Mouse (Mus musculus) CD4-positive, CD25-positive, alpha-beta regulatory T cell, adult 4 months (primary cell): ENCODE results near the gene Slc4a1ap. TPM values are rescaled to one million over a fixed set of nuclear protein-coding genes. Genes with fewer than 3 reads are reported as not detected.
"Not testable (repeated sequence)": the region's sequence is repeated elsewhere in the genome, so short reads cannot be mapped to it uniquely, and the experiment has no call there.

Experiments used
- ATAC-seq: one replicate; pipeline ENCODE4 v1.8.0; 2017
- polyA plus RNA-seq, 2 experiments: library from polyadenylated mRNA; unstranded; fragments of 100-300 nt; shearing (Covaris generic); gene quantifications; one replicate each; pipeline ENCODE4 v1.2.1; 2017

The Slc4a1ap gene
- 10 to 100 TPM; 21.8 to 31.2 TPM for polyA plus RNA-seq

DNA sequence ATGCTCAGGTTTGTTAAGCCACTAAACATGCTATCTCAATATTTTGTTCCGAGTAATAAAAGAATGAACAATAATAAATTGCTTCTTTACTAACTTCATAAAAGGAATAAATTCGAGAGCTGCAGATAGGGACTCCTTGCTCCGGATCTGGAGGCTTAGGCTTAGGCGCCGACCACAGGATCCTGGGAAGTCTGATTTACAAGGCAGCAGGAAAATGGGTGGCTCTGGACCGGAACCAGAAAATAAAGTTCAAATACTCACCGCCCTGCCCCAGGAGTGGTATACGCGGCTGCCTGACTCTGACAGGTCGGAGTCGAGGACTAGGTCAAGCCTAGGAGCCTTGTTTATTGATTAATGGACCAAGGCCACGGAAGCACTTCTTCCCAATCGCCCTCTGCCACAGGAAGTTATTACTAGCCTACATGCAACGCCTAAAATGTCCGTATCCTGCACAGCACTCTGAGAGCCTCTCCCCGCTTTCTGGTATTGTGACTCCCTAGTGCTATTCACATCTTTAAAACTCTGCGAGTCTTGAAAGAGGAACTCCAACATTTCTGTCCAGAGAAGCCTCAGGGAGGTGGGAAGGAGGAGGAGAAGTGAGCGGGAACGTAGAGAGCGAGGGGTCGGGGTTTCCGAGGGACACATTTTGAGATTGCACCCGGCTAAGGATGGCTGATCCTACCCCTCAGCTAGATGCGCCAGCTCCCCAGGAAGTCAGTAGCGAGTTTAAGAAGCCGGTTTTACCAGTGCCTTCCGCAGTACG is at the start of gene Slc4a1ap:
Gene Slc4a1ap, plus strand, starts transcription at position 642 of the 763 bp plus-strand sequence.
- peak; percentile 81 for ATAC-seq

GRCm38 (mm10) chr5:31480536-31480935 is 46.3 kb upstream of the Slc4a1ap start:
- no peak for ATAC-seq

- ATAC-seq, result no peak
Observed at GRCm38 (mm10) chr5:31485440-31485839, 41.4 kb upstream of the Slc4a1ap start, which contains the start of gene 4930548H24Rik. TSS of gene 4930548H24Rik (plus strand) at chr5:31485740.

DNA sequence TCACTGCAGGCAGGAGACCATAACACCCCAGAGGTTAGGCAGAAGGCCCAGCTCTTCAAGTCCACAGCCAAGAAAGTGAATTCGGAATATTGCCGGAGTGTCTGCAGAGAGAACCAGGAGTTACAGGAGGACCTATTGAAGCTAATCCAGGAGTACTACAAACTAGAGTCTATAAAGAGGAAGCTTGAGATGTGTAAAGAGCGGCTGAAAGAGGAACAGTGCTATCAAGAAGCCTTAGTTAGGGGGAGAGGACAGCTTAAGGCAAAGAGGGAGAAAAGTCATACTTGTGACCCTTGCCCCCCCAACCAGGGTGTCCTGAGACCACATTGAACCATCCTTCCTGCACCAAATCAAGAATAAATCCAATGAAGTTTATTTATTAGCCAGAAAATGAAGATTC is 38.9 kb upstream of the Slc4a1ap start:
- no peak for ATAC-seq

DNA sequence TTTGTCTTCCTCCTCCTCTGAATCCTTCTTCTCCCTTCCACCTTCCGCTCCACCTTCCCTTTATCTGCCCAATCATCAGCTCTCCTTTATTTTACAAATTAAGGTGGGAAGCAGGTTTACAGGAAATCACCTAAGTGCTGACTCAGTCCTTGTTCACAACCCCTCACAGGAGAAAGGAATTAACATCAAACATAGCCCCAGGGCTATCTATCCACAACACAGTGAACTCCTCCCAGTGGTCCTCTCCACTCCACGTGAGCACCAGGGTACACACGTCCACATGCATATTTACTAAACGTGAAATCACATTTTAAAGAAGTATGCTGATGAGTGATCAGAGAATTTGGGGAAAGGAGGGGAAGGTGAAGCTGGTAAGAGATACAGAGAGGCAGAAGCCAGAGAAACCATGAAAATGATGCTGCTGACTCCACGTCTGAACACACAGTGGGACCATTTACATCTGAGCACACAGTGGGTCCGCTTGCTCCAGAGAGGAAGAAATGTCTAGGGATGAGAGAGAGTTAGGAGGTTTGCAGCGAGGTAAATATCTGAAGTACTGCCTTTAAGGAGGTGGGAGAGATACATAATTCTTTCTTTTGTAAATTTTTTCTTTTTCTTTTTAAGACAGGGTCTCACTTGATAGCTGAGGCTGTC is 37.6 kb upstream of the Slc4a1ap start:
- ATAC-seq, result no peak

DNA sequence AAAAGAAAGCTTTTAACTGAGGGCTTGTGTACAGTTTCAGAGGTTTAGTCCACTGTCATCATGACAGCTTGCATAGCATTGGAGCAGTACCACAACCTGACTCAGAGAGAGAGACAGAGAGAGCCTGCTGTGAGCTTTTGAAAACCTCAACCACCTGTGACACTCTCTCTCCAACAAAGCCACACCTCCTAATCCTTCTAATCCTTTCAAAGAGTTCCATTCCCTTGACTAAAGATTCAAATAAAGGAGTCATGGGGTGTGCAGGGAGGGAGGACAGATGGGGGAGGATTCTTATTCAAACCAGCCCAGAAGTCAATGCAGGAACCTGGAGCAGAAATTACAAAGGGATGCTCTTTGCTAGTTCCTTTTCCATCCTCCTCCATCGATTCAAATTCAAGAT is 34.8 kb upstream of the Slc4a1ap start:
- ATAC-seq, result no peak

GRCm38 (mm10) chr5:31494513-31495297 is 32.1 kb upstream of the Slc4a1ap start, which contains the start of gene Gpn1:
TSS of gene Gpn1 (plus strand) at chr5:31494741.
- peak; percentile 100 for ATAC-seq

DNA sequence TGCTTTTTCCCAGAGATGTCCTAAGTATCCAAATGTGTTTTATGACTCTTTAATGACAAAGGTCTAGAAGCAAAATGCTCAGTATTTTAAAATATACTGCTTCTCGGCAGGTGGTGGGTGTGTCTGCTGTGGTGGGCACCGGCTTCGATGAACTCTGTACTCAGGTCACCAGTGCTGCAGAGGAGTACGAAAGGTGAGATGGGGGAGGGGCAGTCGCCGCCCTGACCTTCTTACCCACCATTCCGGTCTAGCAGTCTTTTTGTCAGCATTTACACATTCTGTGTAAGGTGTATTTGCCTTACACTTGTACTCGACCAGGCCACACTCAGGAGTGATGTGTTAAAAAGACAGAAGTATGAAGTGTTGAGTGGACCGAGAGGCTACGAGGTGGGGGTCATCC is 22.0 kb upstream of the Slc4a1ap start:
- no peak for ATAC-seq

GRCm38 (mm10) chr5:31512481-31512880 is 14.3 kb upstream of the Slc4a1ap start:
- no peak for ATAC-seq

- ATAC-seq, result peak; percentile 94
Observed at GRCm38 (mm10) chr5:31520556-31520955, 6.2 kb upstream of the Slc4a1ap start.

DNA sequence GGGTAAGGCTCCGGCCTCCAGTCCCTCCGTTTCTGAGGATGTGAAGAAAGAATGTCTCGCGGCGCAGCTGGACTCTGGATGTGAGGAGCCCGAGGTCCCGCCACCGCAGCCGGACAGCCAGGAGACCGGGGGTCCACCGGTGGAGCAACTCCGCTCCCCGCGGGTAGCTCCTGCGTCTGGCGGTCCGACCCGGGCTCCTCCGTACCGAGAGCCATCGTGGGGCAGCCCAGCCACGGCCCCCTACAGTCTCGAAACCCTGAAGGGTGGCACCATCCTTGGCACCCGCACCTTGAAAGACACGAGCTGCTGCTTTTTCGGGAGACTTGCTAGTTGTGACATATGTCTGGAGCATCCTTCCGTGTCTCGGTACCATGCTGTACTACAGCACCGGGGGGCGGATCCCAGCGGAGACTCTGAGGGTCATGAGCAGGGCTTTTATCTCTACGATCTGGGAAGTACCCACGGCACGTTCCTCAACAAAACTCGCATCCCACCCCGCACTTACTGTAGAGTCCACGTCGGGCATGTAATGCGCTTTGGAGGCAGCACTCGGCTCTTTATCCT is 404 bp downstream of the Slc4a1ap start:
- ATAC-seq, result peak; percentile 17

DNA sequence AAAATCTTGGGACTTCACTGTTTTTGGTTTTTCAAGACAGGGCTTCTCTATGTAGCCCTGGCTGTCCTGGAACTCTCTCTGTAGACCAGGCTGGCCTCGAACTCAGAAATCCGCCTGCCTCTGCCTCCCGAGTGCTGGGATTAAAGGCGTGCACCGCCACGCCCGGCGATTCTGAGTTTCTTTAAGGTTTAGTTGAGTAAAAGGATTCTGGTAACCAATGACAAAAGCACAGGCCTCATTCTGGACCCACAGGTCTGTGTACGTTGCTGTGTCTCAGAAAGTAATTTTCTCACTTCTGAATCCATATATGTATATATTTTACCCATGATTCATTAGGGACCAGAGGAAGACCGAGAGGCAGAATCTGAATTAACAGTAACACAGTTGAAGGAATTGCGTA is 912 bp downstream of the Slc4a1ap start, which contains the start of gene Supt7l:
Gene Supt7l, minus strand, starts transcription at position 101 of the 400 bp plus-strand sequence.
- not testable (repeated sequence) for ATAC-seq

DNA sequence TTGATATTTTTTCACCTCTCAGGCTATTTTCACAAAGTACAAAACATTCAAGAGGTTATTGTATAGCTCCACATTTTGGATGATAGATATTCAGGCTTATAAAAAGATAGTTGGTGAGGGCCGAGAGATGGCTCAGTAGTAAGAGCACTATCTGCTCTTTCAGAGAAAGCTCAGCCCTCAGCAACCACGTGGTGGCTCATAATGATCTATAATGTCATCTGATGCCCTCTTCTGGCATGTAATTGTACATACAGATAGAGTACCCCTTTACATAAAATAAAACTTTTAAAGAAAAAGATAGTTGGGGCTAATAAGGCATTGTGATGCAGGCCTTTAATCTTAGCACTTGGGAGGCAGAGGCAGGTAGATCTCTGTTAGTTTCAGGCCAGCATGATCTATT is 1.8 kb downstream of the Slc4a1ap start:
- peak; percentile 48 for ATAC-seq

DNA sequence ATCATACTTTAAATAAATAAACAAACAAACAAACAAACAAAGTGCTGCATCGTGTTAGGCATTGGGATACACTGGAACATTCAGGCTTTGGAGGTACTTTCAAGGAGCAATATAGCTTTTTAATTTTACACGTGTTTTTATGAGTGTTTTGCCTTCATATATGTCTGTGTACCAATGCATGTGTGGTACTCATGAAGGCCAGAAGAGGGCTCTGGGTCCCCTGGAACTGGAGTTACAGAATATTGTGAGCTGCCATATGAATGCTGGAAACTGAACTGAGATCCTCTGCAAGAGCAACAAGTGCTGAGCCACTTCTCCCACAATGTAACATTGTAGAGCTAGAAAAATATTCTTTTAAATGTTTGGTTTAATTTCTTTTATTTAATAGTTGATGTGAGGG is 8.4 kb downstream of the Slc4a1ap start:
- ATAC-seq, result no peak

GRCm38 (mm10) chr5:31559401-31559800 is 32.6 kb downstream of the Slc4a1ap start:
- no peak for ATAC-seq

- ATAC-seq, result no peak
Observed at GRCm38 (mm10) chr5:31560352-31560751, 33.6 kb downstream of the Slc4a1ap start.

DNA sequence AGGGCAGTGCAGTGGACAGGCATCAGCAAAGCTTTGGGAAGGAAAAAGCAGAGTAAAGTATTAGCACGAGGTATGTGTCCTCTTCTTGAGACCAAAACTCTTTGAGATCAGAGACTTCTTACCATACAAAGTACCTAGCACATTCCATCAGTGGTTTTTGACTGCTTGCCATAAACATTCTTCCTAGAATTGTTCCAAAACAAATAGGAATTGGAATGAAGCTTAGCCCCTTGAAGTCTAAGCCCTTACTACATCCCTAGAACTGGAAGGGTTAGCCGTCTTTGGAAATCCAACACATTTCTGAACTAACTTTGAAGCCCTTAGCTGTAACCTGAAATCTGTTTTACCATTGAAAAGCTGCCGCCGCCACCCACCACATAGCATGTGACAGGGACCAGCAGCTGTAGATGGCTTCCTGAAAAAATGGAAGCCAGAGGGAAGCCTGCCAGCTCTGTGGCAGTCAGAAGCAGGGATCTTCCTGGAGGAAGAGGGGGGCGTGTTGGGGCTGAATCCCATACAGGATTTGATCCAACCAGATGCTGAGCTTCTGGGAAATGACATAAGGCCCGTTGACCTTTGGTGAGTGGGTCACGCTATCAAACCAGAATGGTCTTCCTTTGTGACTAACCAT is 35.4 kb downstream of the Slc4a1ap start:
- ATAC-seq, result no peak

GRCm38 (mm10) chr5:31563496-31563895 is 36.7 kb downstream of the Slc4a1ap start:
- peak; percentile 67 for ATAC-seq

- ATAC-seq, result no peak
Observed at GRCm38 (mm10) chr5:31563905-31564304, 37.1 kb downstream of the Slc4a1ap start.

- ATAC-seq, result no peak
Observed at GRCm38 (mm10) chr5:31564976-31565375, 38.2 kb downstream of the Slc4a1ap start.

- no peak for ATAC-seq
Observed at GRCm38 (mm10) chr5:31566026-31566425, 39.2 kb downstream of the Slc4a1ap start.

- ATAC-seq, result no peak
Observed at GRCm38 (mm10) chr5:31566457-31566856, 39.7 kb downstream of the Slc4a1ap start.
